Mouse (Mus musculus): ENCODE measurements at regions not wholly inside any gene's neighbourhood (a gene's known extent, or its start where the extent isn't known, plus 50 kb on each side); places are given as distances from the start of the nearest gene placed in this dataset.

DNA sequence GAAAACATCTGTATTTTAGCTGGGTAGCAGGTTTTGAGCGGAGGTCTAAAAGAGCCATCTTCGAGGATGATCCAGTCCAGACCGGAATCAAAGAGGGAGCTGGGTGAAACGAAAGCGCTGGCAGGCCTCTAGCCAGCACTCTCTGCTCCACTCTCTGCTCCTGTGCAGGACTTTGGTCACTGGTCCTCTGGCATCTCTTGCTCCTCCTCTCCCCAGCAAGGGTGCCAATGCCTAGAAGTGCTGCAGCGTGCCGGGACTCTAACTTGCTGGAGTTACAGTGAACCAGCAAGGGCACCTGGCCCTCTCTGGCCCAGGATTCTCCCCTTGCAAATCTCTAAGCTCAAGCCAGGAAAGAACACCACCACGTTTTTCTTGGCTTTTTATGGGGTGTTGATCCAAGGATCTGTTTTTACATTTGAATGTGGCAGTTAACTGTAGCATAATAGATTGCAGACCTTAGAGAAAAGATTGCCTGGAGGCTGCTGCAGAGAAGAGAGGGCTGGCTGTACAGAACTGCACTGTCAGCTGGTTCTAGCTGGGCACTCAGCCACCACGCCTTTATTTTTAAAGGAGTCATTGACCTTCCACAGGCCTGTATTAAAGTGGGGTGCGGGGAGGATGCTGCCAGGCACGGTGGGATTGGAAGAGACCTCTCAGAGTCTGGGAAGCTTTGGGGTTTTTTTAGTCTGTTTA, 101.1 kb upstream of the Sesn3 start:
- Histone ChIP-seq H3K27me3 (ENCODE audit: control insufficient read depth, insufficient read depth, low read length) (no peaks in the 10 kb centered on the region), H3K4me2 (ENCODE audit: low read depth, low read length, severe bottlenecking) (no peak overlapping the region), H3K36me3 (ENCODE audit: control insufficient read depth, insufficient read depth, low read length) (no peaks in the 10 kb centered on the region), H3K4me1 (replicated peaks; ENCODE audit: control insufficient read depth, insufficient read depth, low read length) (peaks cover 7% of the 10 kb centered on the region; the same call in 1 of the 2 replicates), H3K4me3 (ENCODE audit: low read depth, low read length) (no peak overlapping the region), H3K27ac (ENCODE audit: low read depth, low read length) (0 out of 2 replicates have a peak overlapping the region, but pooled peaks have one; percentile 25), H3K9me3 (ENCODE audit: control insufficient read depth, low read length) (no peaks in the 10 kb centered on the region), H3K9ac (ENCODE audit: low read length) (no peak overlapping the region)
- peak; percentile 54 for DNase-seq (ENCODE audit: low spot score)
- WGBS = 20% methylated on average over 11 of the region's 11 CpGs
- peak; percentile 55; the same call in 1 of the 2 replicates for ATAC-seq (replicated peaks; ENCODE audit: low FRiP score)

DNA sequence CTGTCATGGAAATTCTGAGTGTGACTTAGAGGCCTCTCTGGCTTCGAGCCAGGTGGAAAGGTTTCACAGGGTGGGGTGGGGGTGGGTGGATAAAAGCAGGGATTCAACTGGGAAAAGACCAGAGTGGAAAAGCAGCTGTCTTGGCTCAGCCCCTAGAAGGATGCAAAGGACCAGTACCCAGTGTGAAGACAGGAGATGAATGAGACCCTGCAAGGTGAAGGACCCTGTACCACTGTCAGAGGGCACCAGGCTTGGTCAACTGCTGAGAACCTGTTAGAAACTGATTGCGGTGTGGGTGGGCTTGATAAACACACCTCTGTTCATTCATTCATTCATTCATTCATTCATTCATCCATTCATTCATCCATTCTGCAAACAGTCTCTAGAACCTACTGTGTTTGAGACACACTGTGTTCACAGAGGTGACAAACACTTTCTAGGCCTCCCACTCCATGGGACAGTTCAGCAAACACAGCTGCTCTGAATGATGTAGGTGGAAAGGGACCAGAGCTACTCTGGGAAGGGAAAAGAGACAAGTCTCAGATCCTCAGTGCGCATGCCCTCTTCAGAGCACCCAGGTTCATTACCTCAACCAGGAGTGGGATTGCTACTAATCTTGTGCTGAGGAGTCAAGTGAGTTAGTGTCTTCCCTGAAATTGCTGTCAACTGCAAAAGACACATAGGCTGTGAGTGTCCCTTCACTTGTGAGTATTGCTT, 100.4 kb upstream of the Sesn3 start:
- Histone ChIP-seq H3K4me2 (ENCODE audit: low read depth, low read length, severe bottlenecking) (no peak overlapping the region), H3K9ac (ENCODE audit: low read length) (no peak overlapping the region), H3K4me3 (ENCODE audit: low read depth, low read length) (no peak overlapping the region), H3K4me1 (replicated peaks; ENCODE audit: control insufficient read depth, insufficient read depth, low read length) (peaks cover 7% of the 10 kb centered on the region; the same call in 1 of the 2 replicates), H3K9me3 (ENCODE audit: control insufficient read depth, low read length) (no peaks in the 10 kb centered on the region), H3K27ac (ENCODE audit: low read depth, low read length) (0 out of 2 replicates have a peak overlapping the region, but pooled peaks have one; percentile 25), H3K27me3 (ENCODE audit: control insufficient read depth, insufficient read depth, low read length) (no peaks in the 10 kb centered on the region), H3K36me3 (ENCODE audit: control insufficient read depth, insufficient read depth, low read length) (no peaks in the 10 kb centered on the region)
- DNase-seq (ENCODE audit: low spot score) (no peak), ATAC-seq (replicated peaks; ENCODE audit: low FRiP score) (peak; percentile 36; the same call in 1 of the 2 replicates)
- 69% methylated on average over 3 of the region's 3 CpGs for WGBS

- Histone ChIP-seq H3K27me3 (ENCODE audit: control insufficient read depth, insufficient read depth, low read length) (no peaks in the 10 kb centered on the region), H3K9me3 (ENCODE audit: control insufficient read depth, low read length) (no peaks in the 10 kb centered on the region), H3K9ac (ENCODE audit: low read length) (no peak overlapping the region), H3K4me1 (replicated peaks; ENCODE audit: control insufficient read depth, insufficient read depth, low read length) (peaks cover 7% of the 10 kb centered on the region; the same call in 1 of the 2 replicates), H3K36me3 (ENCODE audit: control insufficient read depth, insufficient read depth, low read length) (no peaks in the 10 kb centered on the region), H3K4me3 (ENCODE audit: low read depth, low read length) (no peak overlapping the region), H3K4me2 (ENCODE audit: low read depth, low read length, severe bottlenecking) (no peak overlapping the region), H3K27ac (ENCODE audit: low read depth, low read length) (no peak overlapping the region)
- 44% methylated on average over 11 of the region's 11 CpGs for WGBS
- DNase-seq (ENCODE audit: low spot score) = peak; percentile 53
- ATAC-seq (replicated peaks; ENCODE audit: low FRiP score) = 0 out of 2 replicates have a peak, but pooled peaks have one; percentile 25
Measured at GRCm38 (mm10) chr9:14175041-14175881, 99.6 kb upstream of the Sesn3 start.

GRCm38 (mm10) chr9:14179777-14180176, 95.1 kb upstream of the Sesn3 start:
- Histone ChIP-seq H3K27me3 (ENCODE audit: control insufficient read depth, insufficient read depth, low read length) (no peaks in the 10 kb centered on the region), H3K36me3 (ENCODE audit: control insufficient read depth, insufficient read depth, low read length) (no peaks in the 10 kb centered on the region), H3K27ac (ENCODE audit: low read depth, low read length) (no peak overlapping the region), H3K4me3 (ENCODE audit: low read depth, low read length) (no peak overlapping the region), H3K4me2 (ENCODE audit: low read depth, low read length, severe bottlenecking) (no peak overlapping the region), H3K4me1 (replicated peaks; ENCODE audit: control insufficient read depth, insufficient read depth, low read length) (no peaks in the 10 kb centered on the region), H3K9ac (ENCODE audit: low read length) (no peak overlapping the region), H3K9me3 (ENCODE audit: control insufficient read depth, low read length) (no peaks in the 10 kb centered on the region)
- ATAC-seq (replicated peaks; ENCODE audit: low FRiP score) (no peak), DNase-seq (ENCODE audit: low spot score) (no peak)
- WGBS = 91% methylated on average over 1 of the region's 1 CpGs

DNA sequence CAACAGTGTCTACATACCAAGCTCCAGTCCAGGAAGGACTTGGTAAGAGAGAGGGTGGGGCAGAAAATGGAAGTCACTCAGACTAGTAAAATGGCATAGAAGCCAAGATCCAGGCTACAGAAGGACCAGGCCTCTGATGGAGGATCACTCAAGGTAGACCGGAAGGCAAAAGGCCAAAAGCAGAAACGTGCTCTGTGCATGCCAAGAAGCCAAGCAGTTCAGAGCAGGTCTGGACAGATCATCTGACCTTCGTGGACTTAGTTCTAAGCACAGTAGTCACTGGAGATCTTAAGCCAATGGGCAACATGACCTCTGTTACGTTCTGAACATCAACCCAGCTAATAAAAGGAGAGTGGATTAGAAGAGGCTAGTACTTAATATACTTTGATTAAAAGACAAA, 90.6 kb upstream of the Sesn3 start:
- no peak overlapping the region for H3K4me3 ChIP-seq (ENCODE audit: low read depth, low read length)
- DNase-seq (ENCODE audit: low spot score) (no peak), ATAC-seq (replicated peaks; ENCODE audit: low FRiP score) (no peak)
- no peak overlapping the region for H3K9ac ChIP-seq (ENCODE audit: low read length)
- no peaks in the 10 kb centered on the region for H3K36me3 ChIP-seq (ENCODE audit: control insufficient read depth, insufficient read depth, low read length)
- no peak overlapping the region for H3K27ac ChIP-seq (ENCODE audit: low read depth, low read length)
- H3K9me3 ChIP-seq (ENCODE audit: control insufficient read depth, low read length) = no peaks in the 10 kb centered on the region
- H3K4me2 ChIP-seq (ENCODE audit: low read depth, low read length, severe bottlenecking) = no peak overlapping the region
- H3K4me1 ChIP-seq (replicated peaks; ENCODE audit: control insufficient read depth, insufficient read depth, low read length) = no peaks in the 10 kb centered on the region
- H3K27me3 ChIP-seq (ENCODE audit: control insufficient read depth, insufficient read depth, low read length) = no peaks in the 10 kb centered on the region
- 88% methylated on average over 4 of the region's 4 CpGs for WGBS

DNA sequence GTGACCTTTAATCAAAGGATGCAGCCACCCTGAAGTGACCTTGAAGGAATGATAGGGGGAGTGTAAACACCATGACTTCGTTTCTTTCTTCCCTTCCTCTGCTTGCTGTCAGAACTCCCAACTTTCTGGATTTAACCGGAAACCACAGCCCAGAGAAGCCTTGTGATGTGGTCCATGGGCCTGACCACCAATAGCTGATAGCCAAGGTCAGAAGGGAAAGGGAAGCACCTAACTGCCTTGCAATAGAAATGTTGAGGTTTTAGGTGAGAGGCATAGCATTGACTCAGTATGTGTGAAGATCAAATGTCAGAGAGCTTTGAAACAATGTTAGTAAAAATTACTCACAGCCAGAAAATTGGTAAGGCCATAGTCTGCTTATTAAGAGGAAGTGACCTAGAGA, 89.2 kb upstream of the Sesn3 start:
- DNase-seq (ENCODE audit: low spot score) = no peak
- no peak overlapping the region for H3K9ac ChIP-seq (ENCODE audit: low read length)
- WGBS = 52% methylated on average over 2 of the region's 2 CpGs

GRCm38 (mm10) chr9:14187753-14188152, 87.1 kb upstream of the Sesn3 start:
- no peaks in the 10 kb centered on the region for H3K27me3 ChIP-seq (ENCODE audit: control insufficient read depth, insufficient read depth, low read length)
- H3K4me1 ChIP-seq (replicated peaks; ENCODE audit: control insufficient read depth, insufficient read depth, low read length) = no peaks in the 10 kb centered on the region; the same call in 1 of the 2 replicates
- H3K4me2 ChIP-seq (ENCODE audit: low read depth, low read length, severe bottlenecking) = no peak overlapping the region
- ATAC-seq (replicated peaks; ENCODE audit: low FRiP score) (no peak), DNase-seq (ENCODE audit: low spot score) (no peak)
- H3K4me3 ChIP-seq (ENCODE audit: low read depth, low read length) = no peak overlapping the region
- H3K27ac ChIP-seq (ENCODE audit: low read depth, low read length) = no peak overlapping the region
- no peaks in the 10 kb centered on the region for H3K36me3 ChIP-seq (ENCODE audit: control insufficient read depth, insufficient read depth, low read length)
- WGBS = 94% methylated on average over 1 of the region's 1 CpGs
- no peaks in the 10 kb centered on the region for H3K9me3 ChIP-seq (ENCODE audit: control insufficient read depth, low read length)
- no peak overlapping the region for H3K9ac ChIP-seq (ENCODE audit: low read length)

More for the DNA sequence above, 89.2 kb upstream of the Sesn3 start:
- Histone ChIP-seq H3K4me1 (replicated peaks; ENCODE audit: control insufficient read depth, insufficient read depth, low read length) (no peaks in the 10 kb centered on the region), H3K27ac (ENCODE audit: low read depth, low read length) (no peak overlapping the region), H3K27me3 (ENCODE audit: control insufficient read depth, insufficient read depth, low read length) (no peaks in the 10 kb centered on the region), H3K36me3 (ENCODE audit: control insufficient read depth, insufficient read depth, low read length) (no peaks in the 10 kb centered on the region), H3K9me3 (ENCODE audit: control insufficient read depth, low read length) (no peaks in the 10 kb centered on the region), H3K4me2 (ENCODE audit: low read depth, low read length, severe bottlenecking) (no peak overlapping the region), H3K4me3 (ENCODE audit: low read depth, low read length) (no peak overlapping the region)
- no peak for ATAC-seq (replicated peaks; ENCODE audit: low FRiP score)

- H3K27me3 ChIP-seq (ENCODE audit: control insufficient read depth, insufficient read depth, low read length) = no peaks in the 10 kb centered on the region
- no peaks in the 10 kb centered on the region for H3K9me3 ChIP-seq (ENCODE audit: control insufficient read depth, low read length)
- ATAC-seq (replicated peaks; ENCODE audit: low FRiP score) (no peak; the same call in 1 of the 2 replicates), DNase-seq (ENCODE audit: low spot score) (peak; percentile 21)
- no peak overlapping the region for H3K4me3 ChIP-seq (ENCODE audit: low read depth, low read length)
- H3K4me1 ChIP-seq (replicated peaks; ENCODE audit: control insufficient read depth, insufficient read depth, low read length) = no peaks in the 10 kb centered on the region; the same call in 1 of the 2 replicates
- WGBS = 69% methylated on average over 2 of the region's 2 CpGs
- H3K36me3 ChIP-seq (ENCODE audit: control insufficient read depth, insufficient read depth, low read length) = no peaks in the 10 kb centered on the region
- H3K9ac ChIP-seq (ENCODE audit: low read length) = no peak overlapping the region
- H3K27ac ChIP-seq (ENCODE audit: low read depth, low read length) = no peak overlapping the region
- no peak overlapping the region for H3K4me2 ChIP-seq (ENCODE audit: low read depth, low read length, severe bottlenecking)
Measured at GRCm38 (mm10) chr9:14188504-14188903, 86.4 kb upstream of the Sesn3 start.

All from forebrain, embryonic 11.5 days (tissue).